Mouse (Mus musculus): ENCODE measurements around the gene Zfp746. TPM values are rescaled to one million over a fixed set of nuclear protein-coding genes. Genes with fewer than 3 reads are reported as not detected.

The Zfp746 gene
- 49.3 TPM for polyA plus RNA-seq (2017; shearing (Covaris generic))

GRCm38 (mm10) chr6:48086471-48086878, at the start of gene Zfp746:
TSS of gene Zfp746 (minus strand) at chr6:48086593.

GRCm38 (mm10) chr6:48048426-48049272, 37.7 kb downstream of the Zfp746 start, which contains the start of gene Zfp777:
TSS of gene Zfp777 (minus strand) at chr6:48048911.

Other genes with a start within 250 kb of the Zfp746 start
- gene Zfp282, start 209.4 kb downstream of the Zfp746 start, polyA plus RNA-seq (2017; shearing (Covaris generic)), result 4.3 TPM
- 36.3 TPM for gene Zfp212, start 166.1 kb downstream of the Zfp746 start, polyA plus RNA-seq (2017; shearing (Covaris generic))
- 26.3 TPM for gene Zfp956, start 133.2 kb downstream of the Zfp746 start, polyA plus RNA-seq (2017; shearing (Covaris generic))
- gene Zfp777, start 37.7 kb downstream of the Zfp746 start, polyA plus RNA-seq (2017; shearing (Covaris generic)), result 34.0 TPM

Data from effector memory CD4-positive, alpha-beta T cell, adult 5 months (primary cell).